Mouse (Mus musculus) stomach, postnatal 0 days (tissue): ENCODE data around the gene Crtc3. TPM values are rescaled to one million over a fixed set of nuclear protein-coding genes. Genes with fewer than 3 reads are reported as not detected.

Experiments used
- ATAC-seq: fragments of 200-750 bp; cut with Nextera tagmentation; 2 replicates; pipeline ENCODE4 v1.8.0; 2017; ENCODE audit not compliant: low FRiP score, low TSS enrichment
- DNase-seq: peaks from one replicate; pipeline ENCODE4 v3.0.0-alpha.2; 2016; ENCODE audit warnings: low spot score
- H3K27ac ChIP-seq: fragments of 300-500 bp; sonication (generic); replicated peaks from 2 replicates; pipeline ENCODE4 v1.5.1; 2014; ENCODE audit warnings: mild to moderate bottlenecking, control low read depth
- H3K27me3 ChIP-seq: fragments of 300-500 bp; sonication (generic); 2 replicates; pipeline ENCODE4 v1.6.1; 2014; ENCODE audit warnings: low read length; ENCODE audit not compliant: control insufficient read depth, insufficient read depth
- H3K36me3 ChIP-seq: fragments of 300-500 bp; sonication (generic); 2 replicates; pipeline ENCODE4 v1.6.1; 2014; ENCODE audit warnings: low read length, mixed read lengths; ENCODE audit not compliant: control insufficient read depth, insufficient read depth
- H3K4me1 ChIP-seq: fragments of 300-500 bp; sonication (generic); replicated peaks from 2 replicates; pipeline ENCODE4 v1.6.1; 2014; ENCODE audit warnings: antibody characterized with exemption; ENCODE audit not compliant: control insufficient read depth, insufficient read depth
- H3K4me2 ChIP-seq: fragments of 300-500 bp; sonication (generic); replicated peaks from 2 replicates; pipeline ENCODE4 v1.6.1; 2014; ENCODE audit warnings: low read depth, mild to moderate bottlenecking, control low read depth, moderate library complexity
- H3K4me3 ChIP-seq: fragments of 300-500 bp; sonication (generic); 2 replicates; pipeline ENCODE4 v1.5.1; 2014; ENCODE audit warnings: low read depth, low read length, control low read depth
- H3K9ac ChIP-seq: fragments of 300-500 bp; sonication (generic); 2 replicates; pipeline ENCODE4 v1.6.1; 2014; ENCODE audit warnings: mild to moderate bottlenecking, low read length, control low read depth, mixed read lengths
- H3K9me3 ChIP-seq: fragments of 300-500 bp; sonication (generic); 2 replicates; pipeline ENCODE4 v1.6.1; 2016; ENCODE audit warnings: low read length; ENCODE audit not compliant: control insufficient read depth
- CTCF ChIP-seq: IDR thresholded peaks from 2 replicates; pipeline ENCODE4 v1.5.1; 2016; ENCODE audit warnings: antibody characterized with exemption, low read depth, mild to moderate bottlenecking, moderate library complexity
- EP300 ChIP-seq: optimal IDR thresholded peaks from 2 replicates; pipeline ENCODE3; 2016; ENCODE audit warnings: antibody characterized with exemption
- WGBS: fragments of 180-500 bp; shearing (Covaris S2); extraction: QIAGEN DNeasy Blood & Tissue Kit; methylation state at CpG from one replicate; pipeline ENCODE4 v1.1.7; 2014; 5-methylcytosine and 5-hydroxymethylcytosine counted together
- polyA plus RNA-seq: library from polyadenylated mRNA; unstranded; fragments of >200 nt; fragmentation: Nextera tagmentation; extraction: Ambion mirVana; gene quantifications from 2 replicates; pipeline ENCODE4 v1.2.1, GENCODE M21; 2015

Gene Crtc3
- polyA plus RNA-seq, 1 experiment from 2014 or later, result 8.8 TPM

- no peak for DNase-seq
- Histone ChIP-seq H3K36me3 (no peaks in the 10 kb centered on the region), H3K27me3 (no peaks in the 10 kb centered on the region), H3K4me2 (no peak overlapping the region), H3K27ac (0 out of 2 replicates have a peak overlapping the region, but pooled peaks have one; percentile 13), H3K9ac (no peak overlapping the region), H3K4me1 (peaks cover 5% of the 10 kb centered on the region; the same call in 1 of the 2 replicates), H3K9me3 (no peaks in the 10 kb centered on the region), H3K4me3 (no peak overlapping the region)
- WGBS, result 50% methylated on average over 9 of the region's 9 CpGs
- no peak for TF ChIP-seq EP300
- no peak for TF ChIP-seq CTCF
- ATAC-seq, result no peak
Observed at GRCm38 (mm10) chr7:80636953-80637800, 51.5 kb downstream of the Crtc3 start.

GRCm38 (mm10) chr7:80636288-80636952 is 52.3 kb downstream of the Crtc3 start:
- no peaks in the 10 kb centered on the region for H3K27me3 ChIP-seq
- DNase-seq (no peak), ATAC-seq (no peak)
- H3K36me3 ChIP-seq, result no peaks in the 10 kb centered on the region
- H3K4me1 ChIP-seq, result peaks cover 3% of the 10 kb centered on the region; the same call in 1 of the 2 replicates
- no peak overlapping the region for H3K27ac ChIP-seq
- no peaks in the 10 kb centered on the region for H3K9me3 ChIP-seq
- H3K4me2 ChIP-seq, result no peak overlapping the region
- WGBS, result 57% methylated on average over 17 of the region's 17 CpGs
- no peak overlapping the region for H3K4me3 ChIP-seq
- TF ChIP-seq CTCF, result no peak
- no peak for TF ChIP-seq EP300
- H3K9ac ChIP-seq, result no peak overlapping the region

GRCm38 (mm10) chr7:80635866-80636265 is 52.8 kb downstream of the Crtc3 start:
- no peak overlapping the region for H3K4me2 ChIP-seq
- H3K27ac ChIP-seq, result no peak overlapping the region
- 0 out of 2 replicates have a peak, but pooled peaks cover 2% of the 10 kb centered on the region for H3K4me1 ChIP-seq
- H3K4me3 ChIP-seq, result no peak overlapping the region
- no peaks in the 10 kb centered on the region for H3K9me3 ChIP-seq
- 37% methylated on average over 5 of the region's 5 CpGs for WGBS
- H3K9ac ChIP-seq, result no peak overlapping the region
- TF ChIP-seq CTCF (no peak), EP300 (no peak)
- ATAC-seq (no peak), DNase-seq (no peak)
- no peaks in the 10 kb centered on the region for H3K36me3 ChIP-seq
- no peaks in the 10 kb centered on the region for H3K27me3 ChIP-seq

- Histone ChIP-seq H3K27ac (no peak overlapping the region), H3K4me1 (0 out of 2 replicates have a peak, but pooled peaks cover 2% of the 10 kb centered on the region), H3K9me3 (no peaks in the 10 kb centered on the region), H3K27me3 (no peaks in the 10 kb centered on the region), H3K9ac (no peak overlapping the region), H3K4me3 (no peak overlapping the region), H3K4me2 (no peak overlapping the region), H3K36me3 (no peaks in the 10 kb centered on the region)
- TF ChIP-seq CTCF (no peak), EP300 (no peak)
- WGBS, result 76% methylated on average over 9 of the region's 9 CpGs
- DNase-seq, result no peak
- no peak for ATAC-seq
Observed at GRCm38 (mm10) chr7:80634741-80635140, 53.9 kb downstream of the Crtc3 start.

GRCm38 (mm10) chr7:80633635-80634034 is 55.0 kb downstream of the Crtc3 start:
- no peak overlapping the region for H3K4me2 ChIP-seq
- no peaks in the 10 kb centered on the region for H3K36me3 ChIP-seq
- H3K9ac ChIP-seq, result no peak overlapping the region
- peak; percentile 46 for TF ChIP-seq CTCF
- no peak for TF ChIP-seq EP300
- H3K27me3 ChIP-seq, result no peaks in the 10 kb centered on the region
- no peak for ATAC-seq
- 94% methylated on average over 2 of the region's 2 CpGs for WGBS
- H3K9me3 ChIP-seq, result no peaks in the 10 kb centered on the region
- H3K27ac ChIP-seq, result no peak overlapping the region
- H3K4me1 ChIP-seq, result peaks cover 4% of the 10 kb centered on the region; the same call in 1 of the 2 replicates
- DNase-seq, result no peak
- H3K4me3 ChIP-seq, result no peak overlapping the region
